Mouse (Mus musculus) R1 (cell line): ENCODE results near the gene Dzip1l.

Experiments used
- DNase-seq: peaks from one replicate; pipeline ENCODE4 v3.0.0-alpha.2; 2018; ENCODE audit warnings: low read depth, low spot score

Dzip1l gene

DNA sequence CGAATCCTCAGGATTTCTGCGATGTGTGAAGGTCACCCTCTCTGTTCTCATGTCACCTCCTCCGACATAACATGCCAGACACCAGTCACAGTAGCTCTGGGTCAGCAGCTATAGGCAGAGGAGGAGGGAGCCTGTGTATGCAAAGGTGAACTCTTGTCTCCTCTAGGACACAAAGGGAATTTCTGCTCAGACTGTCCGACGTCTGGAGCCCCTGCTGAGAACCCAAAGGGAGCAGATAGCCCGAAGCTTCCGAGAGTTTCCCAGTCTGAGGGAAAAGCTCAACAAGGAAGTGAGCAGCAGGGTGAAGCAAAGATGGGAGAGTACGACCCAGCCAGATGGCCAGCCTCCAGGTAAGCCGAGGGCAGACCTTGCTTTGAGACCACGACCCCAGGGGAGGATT is 31.5 kb downstream of the Dzip1l start:
- peak; percentile 57 for DNase-seq

DNA sequence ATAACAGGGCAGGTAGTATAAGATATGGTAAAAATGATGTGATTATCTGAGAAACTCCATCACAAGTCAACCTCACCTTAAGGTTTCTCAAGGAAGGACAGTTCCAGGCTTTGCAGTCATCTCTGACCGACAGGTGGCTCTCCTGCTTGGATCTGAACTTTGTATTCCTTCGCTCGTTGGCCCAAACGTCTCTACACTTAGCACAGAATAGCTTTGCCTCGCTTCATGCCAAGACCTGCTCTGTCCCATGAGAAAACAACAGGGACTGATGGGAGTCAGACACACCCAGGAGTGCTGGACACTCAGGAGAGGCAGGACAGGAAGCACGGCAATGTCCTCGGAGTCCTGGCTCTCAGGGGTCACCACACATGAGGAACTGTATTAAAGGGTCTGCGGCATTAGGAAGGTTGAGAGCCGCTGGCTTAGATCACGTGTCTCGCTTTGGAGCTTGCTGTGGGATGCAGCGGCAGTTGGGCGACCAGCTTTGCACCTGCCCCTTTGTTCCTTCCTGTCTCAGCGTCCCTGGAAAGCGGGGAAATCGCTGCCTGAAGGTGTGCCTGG is 32.4 kb downstream of the Dzip1l start:
- peak; percentile 25 for DNase-seq

DNA sequence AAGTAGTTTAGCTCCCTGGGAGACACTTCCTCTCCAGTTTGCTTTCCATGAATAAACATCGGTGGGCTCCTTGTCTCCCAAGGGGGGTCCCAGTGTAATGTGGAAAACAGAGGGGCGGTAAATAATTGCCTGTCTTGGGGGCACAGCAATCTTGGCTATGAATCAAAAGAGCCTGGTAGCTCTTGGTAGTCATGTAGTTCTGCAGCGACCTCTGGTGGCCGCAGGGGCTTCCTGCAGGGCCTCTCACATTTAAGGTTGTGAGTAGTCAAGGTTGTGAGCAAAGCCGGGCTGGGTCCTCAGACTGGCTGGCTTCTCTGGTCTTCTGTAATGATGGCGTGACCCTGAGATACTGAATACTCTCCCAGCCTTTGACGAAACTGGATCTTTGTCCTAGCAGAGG is 33.1 kb downstream of the Dzip1l start:
- peak; percentile 77 for DNase-seq

DNA sequence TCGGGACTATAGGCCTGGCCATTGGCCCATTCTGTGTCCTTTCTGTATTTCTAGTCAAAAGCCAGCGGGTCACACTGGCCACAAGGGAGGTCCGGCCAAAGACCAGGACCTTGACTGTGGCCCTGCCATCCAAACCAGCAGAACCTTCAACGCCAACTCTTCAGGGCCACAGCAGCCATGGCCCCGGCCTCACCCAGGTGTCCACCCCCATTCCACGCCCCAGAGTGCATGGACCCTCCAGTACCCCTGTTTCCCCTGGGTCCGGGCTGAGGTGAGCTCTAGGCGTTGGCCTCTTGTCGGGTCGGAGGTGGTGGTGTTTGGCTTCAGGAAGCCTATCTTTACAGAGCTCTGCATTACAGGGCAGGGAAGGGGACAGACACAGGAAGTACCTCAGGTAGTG is 33.6 kb downstream of the Dzip1l start:
- no peak for DNase-seq

DNA sequence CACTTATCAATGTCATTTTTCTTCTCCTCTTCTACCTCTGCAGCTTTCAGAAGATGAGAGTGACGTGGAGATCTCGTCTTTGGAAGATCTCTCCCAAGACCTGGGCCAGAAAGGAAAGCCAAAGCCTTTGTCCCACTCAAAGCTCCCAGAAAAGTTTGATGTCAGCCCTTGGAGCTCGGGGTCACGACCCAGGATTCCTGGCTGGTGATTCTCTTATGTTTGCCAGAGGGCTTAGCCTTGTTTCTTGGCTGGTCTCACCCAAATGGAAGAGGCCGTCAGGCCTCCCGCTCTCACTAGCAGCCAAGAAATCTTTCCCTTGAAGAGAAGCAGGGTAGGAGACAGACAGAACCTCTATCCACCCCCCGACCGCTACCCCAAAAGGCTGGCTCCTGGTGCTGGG is 38.3 kb downstream of the Dzip1l start:
- DNase-seq = no peak

DNA sequence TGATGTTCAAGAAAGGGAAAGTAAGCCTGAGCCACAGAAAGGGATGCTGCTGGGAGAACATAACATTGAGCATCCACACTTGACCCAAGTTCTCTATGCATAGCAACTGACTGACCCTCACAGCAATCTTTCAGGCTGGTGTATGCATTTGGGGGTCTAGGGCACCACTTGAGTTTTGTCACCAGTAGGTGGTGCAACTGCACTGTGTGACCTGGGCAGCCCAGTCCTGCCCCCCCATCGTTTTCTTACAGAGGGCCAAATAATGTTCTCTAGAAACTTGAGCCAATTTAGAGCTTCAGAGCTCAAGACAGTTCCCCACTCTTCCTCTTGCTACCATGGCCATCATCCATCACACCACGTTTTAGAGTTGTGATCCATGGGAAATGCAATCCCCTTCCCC is 42.3 kb downstream of the Dzip1l start:
- peak; percentile 32 for DNase-seq

DNA sequence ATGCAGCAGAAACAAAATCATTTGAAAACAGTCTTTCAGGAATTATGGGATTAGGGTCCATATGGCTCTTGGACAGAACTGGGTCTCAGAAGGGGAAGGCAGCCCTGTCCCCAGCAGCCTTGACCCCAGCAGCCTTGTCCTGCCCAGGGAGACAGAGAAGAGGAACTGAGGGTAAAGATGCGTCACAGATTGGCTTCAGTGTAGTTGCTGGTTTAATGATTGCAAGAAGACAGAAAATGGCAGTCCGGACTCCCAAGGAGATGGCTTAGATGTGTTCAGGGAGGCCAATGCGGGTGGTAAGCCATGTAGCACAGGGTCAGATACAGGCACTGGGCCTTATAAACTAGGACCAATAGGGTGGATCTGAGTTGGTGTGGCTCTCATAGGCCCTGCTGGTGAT is 46.4 kb downstream of the Dzip1l start:
- DNase-seq = no peak

DNA sequence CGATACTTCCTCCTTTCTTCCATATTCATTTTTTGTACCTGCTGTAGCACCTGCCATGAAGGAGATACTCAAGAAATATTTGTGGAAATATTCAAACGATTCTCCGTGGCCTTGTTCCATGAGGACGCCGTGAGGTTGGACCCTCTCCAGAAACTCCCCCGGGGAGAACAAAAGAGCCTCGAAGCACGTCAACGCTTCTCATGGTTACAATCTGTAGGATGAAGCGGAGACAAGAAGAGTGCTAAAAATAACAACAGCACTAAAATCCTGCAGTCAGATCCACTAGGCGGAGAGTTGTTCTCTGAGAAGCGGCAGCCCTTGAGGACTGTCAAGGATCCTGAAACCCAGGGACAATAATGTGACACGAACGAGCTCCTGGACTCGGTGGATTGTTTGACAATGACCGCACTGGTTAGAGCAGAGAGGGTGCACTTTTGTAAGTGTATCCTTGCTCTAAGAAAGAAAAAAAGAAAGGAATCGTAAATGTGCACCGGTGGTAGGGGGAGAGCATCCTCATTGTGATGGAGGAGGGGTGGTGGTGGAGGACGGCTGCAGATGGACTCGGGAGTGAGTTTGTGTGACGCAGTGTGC is 52.8 kb downstream of the Dzip1l start:
- DNase-seq = no peak

DNA sequence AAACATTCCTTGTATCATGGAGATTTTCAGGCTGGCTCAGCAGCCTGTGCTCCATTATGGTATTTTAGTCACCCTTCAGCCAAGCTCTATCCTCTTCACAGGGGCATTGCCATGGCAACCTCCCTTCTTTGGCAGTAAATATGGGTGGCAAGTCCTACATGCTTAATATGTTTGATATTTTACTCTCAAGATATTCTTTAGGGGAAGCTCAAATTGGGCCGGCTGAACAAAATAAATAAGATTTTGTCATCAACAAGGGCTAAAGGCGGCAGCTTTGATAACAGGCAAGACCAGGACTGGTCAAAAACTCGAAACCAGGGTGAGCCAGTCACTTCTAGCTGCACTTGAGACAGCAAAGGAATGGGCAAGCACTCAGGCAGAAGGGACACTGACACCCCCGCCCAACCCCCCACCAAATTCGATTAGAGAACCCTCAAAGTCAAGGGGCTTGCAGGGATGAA is 55.8 kb downstream of the Dzip1l start:
- no peak for DNase-seq

DNA sequence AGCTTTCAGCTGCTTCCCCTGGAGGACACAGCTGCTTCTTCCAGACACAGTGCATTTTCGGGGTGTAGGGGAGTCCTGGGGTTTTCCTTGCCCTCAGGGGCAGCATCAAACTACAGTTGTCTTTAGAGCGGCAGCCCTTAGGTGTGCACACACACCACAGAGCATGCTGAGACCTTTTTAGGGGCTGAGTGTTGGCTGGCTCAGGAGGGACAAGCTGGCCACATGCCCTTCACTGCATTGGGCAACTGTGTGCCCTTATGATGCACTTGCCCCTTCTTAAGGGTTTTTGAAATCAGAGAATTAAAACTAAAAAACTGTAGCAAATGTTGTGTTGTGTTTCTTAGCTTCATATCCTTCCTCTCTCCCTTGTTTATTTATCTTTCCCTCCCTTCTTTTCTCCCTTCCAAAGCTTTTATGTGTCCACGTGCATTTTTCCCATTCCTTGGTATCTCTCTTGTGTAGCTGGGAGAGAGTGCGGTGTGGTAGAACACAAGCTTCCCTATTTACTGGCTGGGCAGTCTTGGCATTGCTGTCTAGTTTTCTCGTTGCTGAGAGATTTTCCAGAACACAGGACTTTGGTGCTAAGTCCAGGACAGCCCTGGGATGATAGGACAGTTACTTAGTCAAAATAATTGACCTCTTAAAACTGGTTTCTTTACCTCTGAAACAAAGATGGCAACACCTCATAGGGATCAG is 56.4 kb downstream of the Dzip1l start:
- DNase-seq = no peak

DNA sequence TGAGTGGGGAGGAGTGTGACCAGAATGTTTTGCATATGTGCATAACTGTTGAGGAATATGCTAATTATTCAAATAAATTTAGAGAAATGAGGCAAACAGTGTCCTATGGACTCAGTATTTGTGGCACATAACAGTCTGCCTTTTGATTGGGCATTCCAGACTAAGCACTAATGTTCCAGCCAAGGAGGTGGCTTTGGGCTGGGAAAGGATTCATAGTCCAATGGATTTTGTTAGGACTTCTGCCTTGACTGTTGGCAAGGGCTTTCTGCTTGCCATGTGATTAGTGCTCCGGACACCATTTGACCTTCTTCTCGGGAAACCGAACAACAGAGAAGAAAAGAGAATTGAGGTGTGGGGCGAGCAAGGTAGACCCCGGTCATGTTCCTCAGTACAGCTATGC is 60.5 kb downstream of the Dzip1l start:
- no peak for DNase-seq

DNA sequence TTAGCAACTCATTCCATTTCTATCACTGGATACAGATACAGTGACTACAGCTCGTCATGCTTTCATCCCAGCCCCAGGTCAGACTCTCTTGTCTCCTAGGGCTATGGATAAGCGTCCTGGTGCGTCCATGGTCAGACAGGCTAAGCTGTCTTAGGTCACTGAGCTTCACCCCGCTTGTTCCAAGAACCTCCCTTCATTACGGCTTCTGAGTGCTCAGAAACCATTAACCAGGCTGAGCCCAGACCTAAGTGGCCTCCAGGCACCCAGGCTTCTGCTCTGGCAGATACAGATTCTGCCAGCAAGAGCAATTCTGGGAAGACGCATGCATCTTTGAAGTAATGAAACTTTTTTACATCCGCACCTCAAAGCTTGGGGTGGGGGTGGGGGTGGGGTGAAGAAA is 61.1 kb downstream of the Dzip1l start:
- DNase-seq = no peak

DNA sequence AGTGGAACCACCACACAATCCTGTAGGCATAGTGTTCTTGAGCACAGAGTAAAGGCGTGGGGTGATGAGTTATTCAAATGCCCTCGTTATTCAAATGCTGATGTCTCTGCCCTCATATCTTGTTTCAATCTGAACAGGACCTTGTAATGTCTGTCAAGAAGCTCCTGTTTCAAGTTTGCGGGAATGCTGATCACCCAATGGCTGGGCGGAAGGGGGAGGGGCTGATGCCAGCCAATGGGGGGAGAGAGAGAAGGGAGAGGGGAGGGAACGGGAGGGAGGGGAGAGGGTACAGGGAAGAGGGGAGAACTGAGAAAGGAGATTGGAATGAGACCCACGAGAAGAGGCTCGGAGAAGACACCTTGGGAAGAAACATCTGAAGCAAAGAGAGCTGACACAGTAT is 65.7 kb downstream of the Dzip1l start:
- peak; percentile 88 for DNase-seq

DNA sequence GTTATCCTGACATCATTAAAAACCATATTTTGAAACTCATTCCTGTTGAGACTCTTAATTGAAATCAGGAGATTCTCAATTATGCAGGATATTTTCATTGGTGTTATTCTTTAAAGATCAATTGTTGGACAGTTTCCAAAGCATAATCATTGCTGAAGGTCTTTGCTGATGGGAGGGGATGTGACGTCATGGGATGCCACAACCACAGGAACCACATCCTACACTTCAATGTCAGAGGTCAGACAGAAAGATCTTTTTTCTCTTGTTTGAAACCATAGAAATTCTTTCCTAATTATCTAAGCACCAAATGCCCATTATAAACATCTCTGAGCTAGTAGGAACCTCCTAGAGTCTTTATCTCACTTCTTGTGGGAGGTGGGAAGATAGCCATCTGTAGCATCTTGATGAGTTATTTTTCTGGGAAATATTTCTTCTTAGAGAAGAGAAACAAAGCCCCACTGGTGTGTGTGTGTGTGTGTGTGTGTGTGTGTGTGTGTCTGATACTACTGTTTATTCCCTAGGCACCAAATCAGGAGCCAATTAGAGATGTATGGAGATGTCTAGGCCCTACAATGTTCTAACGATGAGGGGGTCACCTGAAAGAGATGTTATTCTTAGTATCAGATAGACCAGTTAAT is 70.6 kb downstream of the Dzip1l start:
- DNase-seq = no peak

DNA sequence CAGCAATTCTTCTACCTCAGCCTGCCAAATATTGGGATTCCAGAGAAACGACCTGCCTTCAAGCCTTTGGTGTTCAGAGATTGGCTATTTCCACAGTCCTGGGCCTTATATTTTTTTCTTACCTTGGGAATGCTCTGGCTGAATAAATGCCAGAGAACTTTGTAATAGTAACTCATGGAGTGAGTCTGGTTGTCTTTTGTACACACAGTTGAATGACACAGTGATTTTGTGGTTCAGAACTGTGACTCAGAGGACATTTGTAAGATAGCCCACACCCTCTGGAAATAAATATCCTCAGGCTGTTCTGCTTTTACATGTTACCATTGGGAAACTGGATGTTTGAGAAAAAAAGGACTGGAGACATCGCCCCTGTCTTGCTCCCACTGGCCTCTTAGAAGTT is 71.9 kb downstream of the Dzip1l start:
- no peak for DNase-seq

DNA sequence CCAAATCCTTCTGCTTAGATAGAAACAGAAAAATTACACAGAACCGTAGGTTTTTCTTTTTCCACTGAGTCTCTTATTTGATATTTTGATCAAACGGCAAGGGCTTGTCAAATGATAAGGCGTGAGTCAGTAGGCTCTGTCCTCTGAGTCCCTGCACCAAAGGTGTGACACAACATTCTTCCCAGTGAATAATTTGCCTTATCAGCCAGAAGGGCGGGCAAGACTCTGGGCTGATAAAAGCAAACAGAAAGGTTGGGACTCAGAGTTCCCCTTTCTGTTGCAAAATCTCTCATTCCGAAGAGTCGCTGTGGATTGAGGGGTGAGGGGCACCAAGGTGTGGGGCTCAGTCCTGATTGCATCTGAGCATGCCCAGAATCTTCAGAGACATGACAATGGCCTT is 72.9 kb downstream of the Dzip1l start:
- no peak for DNase-seq

DNA sequence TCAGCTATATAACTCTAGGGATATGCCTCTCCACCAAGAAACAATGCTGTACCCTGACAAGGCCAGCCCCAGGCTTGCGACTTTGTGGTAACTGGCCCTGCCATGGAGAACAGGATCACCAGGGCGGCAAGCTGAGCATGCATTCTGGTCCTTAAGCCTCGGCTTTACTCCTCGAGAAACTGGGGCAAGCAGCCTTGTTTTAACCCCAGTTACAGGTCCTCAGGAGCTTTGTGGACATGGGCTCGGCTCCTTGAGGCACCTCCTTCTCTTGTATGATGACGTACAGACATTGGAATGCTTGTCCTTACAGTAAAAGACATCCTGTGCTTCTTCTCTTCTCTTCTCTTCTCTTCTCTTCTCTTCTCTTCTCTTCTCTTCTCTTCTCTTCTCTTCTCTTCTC is 74.4 kb downstream of the Dzip1l start:
- no peak for DNase-seq

DNA sequence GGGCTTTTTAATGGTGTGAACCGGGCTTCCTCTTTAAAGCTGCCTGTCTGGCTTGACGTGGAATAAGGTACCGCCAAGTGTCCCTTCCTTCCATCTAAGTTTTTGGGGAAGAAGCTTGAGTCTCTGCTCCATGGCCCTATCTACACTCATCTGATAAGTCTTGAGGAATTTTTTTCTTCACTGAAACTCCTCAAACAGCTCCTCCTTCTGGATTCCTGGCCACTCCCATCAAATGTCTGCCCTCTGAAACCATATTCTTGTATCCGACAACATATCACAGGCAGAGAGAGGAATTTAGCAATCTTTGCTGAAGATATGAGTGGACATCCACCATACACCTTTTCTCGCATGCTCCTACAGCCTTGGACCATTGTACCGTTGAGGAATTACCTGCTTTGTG is 77.0 kb downstream of the Dzip1l start:
- DNase-seq = no peak

DNA sequence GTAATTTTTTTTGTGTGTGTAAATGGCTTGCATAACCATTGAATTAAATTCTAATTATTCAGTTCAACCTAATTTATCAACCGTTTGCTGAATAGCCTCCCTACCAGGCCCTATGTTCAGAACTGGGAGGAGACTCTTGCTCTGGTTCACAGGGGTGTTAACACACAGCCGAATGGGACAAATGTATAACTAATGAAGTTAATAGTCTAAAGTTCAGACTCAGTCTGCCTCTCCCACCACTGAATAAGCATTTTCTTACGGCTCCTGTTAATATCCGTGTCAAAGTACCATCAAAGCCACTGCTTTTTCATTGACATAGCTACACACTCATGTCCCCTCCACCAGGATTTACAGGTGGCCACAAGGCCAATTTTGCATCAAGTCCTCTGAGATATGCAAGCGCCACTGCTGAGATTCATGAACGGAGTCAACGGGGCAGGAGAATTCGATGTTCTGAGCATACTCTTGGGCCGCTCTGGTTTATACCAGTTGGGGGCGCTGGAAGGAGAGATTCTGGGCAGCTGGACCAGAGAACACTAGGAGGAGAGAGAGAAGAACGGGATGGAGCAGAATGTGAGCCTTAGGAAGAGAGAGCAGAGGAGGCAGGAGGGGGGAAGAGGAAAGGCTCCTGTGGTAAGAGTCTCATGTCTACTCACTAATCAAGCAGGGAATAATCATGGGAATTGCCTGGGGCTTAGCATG is 78.3 kb downstream of the Dzip1l start:
- no peak for DNase-seq

DNA sequence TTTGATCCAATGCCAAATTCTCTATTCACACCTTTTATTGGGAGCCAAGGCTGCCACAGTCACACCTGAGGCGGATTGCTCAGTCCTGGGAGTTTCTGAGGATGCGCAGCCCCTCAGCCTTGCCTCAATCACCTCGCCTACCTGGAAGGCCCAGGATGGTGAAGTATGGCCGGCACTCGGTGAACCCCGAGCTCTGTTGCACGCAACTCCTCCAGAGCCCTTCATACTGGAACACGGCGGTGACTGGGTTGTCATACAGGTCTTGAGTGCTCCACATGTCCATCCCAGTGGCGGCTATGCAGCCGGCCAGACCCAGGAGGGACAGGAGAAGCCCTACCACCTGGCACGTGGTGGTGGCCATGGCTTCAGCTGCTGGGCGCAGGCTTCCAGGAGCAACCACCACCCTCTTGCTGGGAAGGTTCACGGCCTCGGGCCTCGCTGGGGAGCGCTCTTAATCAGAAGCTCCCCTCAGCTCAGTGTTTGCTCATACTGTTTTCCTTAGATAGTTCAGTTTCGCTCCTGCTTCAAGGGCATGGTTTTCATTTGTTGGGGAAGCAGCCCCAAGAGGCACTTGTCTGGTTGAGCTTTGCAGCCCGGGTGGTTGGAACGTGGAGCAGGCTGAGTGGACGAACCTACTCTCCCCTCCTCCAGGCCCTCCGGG is 80.4 kb downstream of the Dzip1l start:
- no peak for DNase-seq

DNA sequence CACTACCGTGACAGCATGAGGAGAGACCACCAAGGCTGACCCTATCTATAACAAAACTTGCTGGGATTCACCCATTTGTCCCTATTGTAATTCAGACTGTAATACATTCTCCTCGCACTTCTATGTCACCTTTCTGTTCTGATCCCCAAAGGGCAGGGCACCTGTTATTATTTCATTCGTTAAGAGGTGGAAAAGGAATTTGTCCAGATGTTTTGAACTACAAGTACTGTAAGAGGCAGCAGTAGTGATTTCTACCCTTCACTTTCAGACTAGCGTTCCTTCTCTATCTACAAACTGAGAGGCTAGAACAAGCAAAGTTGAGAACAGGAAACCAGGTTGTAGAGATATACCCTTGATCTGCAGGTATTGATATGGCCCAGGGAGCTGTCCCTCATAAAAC is 81.0 kb downstream of the Dzip1l start:
- DNase-seq = no peak

DNA sequence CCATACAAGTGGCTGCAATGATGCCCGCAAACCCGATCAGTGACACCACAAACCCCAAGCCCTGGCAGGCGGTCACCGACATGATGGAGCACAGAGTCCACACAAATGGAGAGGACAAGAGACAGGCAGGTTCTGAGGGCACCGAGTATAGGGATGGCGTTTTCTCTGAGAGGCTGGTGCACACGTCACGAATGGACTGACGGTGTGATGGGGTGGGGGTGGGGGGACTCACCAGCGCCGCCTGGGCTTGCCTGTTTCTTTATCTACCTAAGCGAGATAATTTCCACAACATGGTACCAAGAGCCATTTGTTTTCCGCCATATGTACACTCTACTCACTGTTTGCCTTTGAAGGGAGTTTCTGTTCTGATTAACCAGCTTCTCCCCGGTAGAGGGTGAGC is 87.8 kb downstream of the Dzip1l start, which contains the start of gene Cldn18:
Gene Cldn18 (minus strand): TSS at position 134 of the 400 bp plus-strand sequence.
- no peak for DNase-seq
